In the genomic region with DNA sequence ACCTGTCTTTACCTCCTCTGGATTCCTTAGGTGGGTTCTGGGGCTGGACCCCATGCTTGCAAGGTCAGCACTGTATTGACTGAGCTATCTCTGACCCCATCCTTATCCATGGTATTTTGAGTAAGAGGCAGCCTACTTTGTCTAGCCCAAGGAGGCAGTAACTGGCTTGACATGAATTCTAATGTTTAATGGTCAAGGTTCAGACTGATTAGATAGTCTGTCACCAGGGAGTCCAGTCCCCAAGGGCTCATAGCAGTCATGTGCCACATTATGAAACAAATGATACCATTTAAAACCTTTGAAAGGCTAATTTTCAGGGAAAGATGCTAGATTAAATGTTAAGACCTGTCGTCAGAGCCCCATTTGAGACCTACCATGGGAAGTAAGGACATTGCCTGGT, we compare ENCODE assay signal across 22 mouse cellular contexts.
"Had no signal": no experiment of that assay in that cellular context is flagged by ENCODE, and none has a peak within 500 bp of the region (broad histone marks: within the 10 kb centered on the region; RNA-seq: fewer than 3 reads in every experiment).

No protein-coding gene starts in this region.

- H3K27me3 ChIP-seq: lung, embryonic 15.5 days; midbrain, embryonic 12.5 days; neural tube, embryonic 13.5 days had no signal

- H3K36me3 ChIP-seq: lung, embryonic 15.5 days; midbrain, embryonic 10.5 days; midbrain, embryonic 12.5 days; neural tube, embryonic 13.5 days; neural tube, embryonic 15.5 days had no signal

- H3K9me3 ChIP-seq: lung, embryonic 15.5 days; midbrain, embryonic 10.5 days; midbrain, embryonic 12.5 days; neural tube, embryonic 13.5 days; neural tube, embryonic 15.5 days had no signal

- H3K4me1 ChIP-seq: lung, embryonic 15.5 days; midbrain, embryonic 10.5 days; midbrain, embryonic 12.5 days; neural tube, embryonic 15.5 days had no signal

- ATAC-seq: liver, postnatal 0 days; lung, postnatal 0 days; midbrain, embryonic 16.5 days had no signal

- H3K27ac ChIP-seq: lung, embryonic 15.5 days; macrophage; midbrain, embryonic 10.5 days; midbrain, embryonic 12.5 days; neural tube, embryonic 13.5 days; neural tube, embryonic 15.5 days had no signal

- H3K4me2 ChIP-seq: lung, embryonic 15.5 days; midbrain, embryonic 12.5 days; neural tube, embryonic 13.5 days; neural tube, embryonic 15.5 days had no signal

- H3K9ac ChIP-seq: liver, postnatal 0 days; lung, embryonic 15.5 days; midbrain, embryonic 12.5 days; neural tube, embryonic 13.5 days; neural tube, embryonic 15.5 days had no signal

- H3K4me3 ChIP-seq: lung, embryonic 15.5 days; midbrain, embryonic 10.5 days; midbrain, embryonic 12.5 days; myocyte; neural tube, embryonic 13.5 days; neural tube, embryonic 15.5 days had no signal

- DNase-seq: liver, postnatal 0 days; lung, adult 2 months; lung, postnatal 14 days; lung, postnatal 36 days; midbrain, embryonic 14.5 days; retina, postnatal 1 day; right cerebral cortex, adult 18-20 months; right cerebral cortex, postnatal 25 days; right cerebral cortex, postnatal 4 days; spleen, adult 18-20 months; thymus, adult 2 months; thymus, postnatal 25 days; thymus, postnatal 4 days had no signal
